Mouse (Mus musculus) layer of hippocampus, adult 6 months (tissue): ENCODE measurements around the gene Rgsl1. TPM values are rescaled to one million over a fixed set of nuclear protein-coding genes. Genes with fewer than 3 reads are reported as not detected.

Experiments
- long read RNA-seq, 2 experiments: library from polyadenylated mRNA; unstranded; transcript quantifications; one replicate each; pipeline ENCODE4 v2.0.0; 2019 to 2020
- polyA plus RNA-seq: library from polyadenylated mRNA; unstranded; fragments of <200 nt; fragmentation: Nextera tagmentation; gene quantifications from 2 replicates; pipeline ENCODE4 v1.2.3, GENCODE M21; 2021

The Rgsl1 gene
- polyA plus RNA-seq: 0.25 and 0.60 TPM in 2 replicates
- long read RNA-seq, experiment 1: 0 reads
- long read RNA-seq, experiment 2, partial matches to known transcripts: 0 of 1 reads
- long read RNA-seq, experiment 2, other reads (novel, unspliced or antisense): 1 of 1 reads

GRCm38 (mm10) chr1:153844042-153844441 is at the start of gene Rgsl1:
TSS of gene Rgsl1 (minus strand) at chr1:153844142.

GRCm38 (mm10) chr1:153891442-153891841 is 47.5 kb upstream of the Rgsl1 start, which contains the start of gene Teddm1a:
TSS of gene Teddm1a (plus strand) at chr1:153891742.

GRCm38 (mm10) chr1:153874045-153874444 is 30.1 kb upstream of the Rgsl1 start, which contains the start of gene Teddm1b:
TSS of gene Teddm1b (plus strand) at chr1:153874345.

DNA sequence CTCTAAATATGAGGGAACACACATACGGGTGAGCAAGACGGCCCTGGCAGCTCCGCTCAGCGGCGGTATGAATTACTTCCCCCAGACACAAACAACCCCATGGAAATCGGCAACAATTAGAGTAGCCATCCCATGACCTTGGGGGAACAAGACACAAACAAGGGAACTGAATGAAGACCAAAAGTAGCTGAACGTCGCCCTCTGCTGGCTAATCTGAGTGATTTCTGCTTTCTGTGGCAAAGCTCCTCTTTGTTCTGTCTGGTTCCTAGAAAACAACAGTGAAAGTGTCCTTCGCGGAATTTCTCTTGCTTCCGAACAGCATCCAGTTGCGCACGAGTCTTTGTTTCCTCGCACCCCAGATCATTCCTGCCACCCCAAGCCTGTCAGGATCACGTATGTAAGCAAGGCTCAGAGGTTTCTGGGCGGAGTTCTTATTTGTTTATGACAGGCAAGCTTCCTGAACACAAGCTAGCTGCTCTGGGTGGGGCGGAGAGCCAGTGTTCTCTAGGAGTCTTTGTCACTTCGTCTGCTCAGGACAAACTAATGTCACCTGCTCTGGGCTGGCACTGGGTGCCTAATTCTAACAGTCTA is 94.6 kb downstream of the Rgsl1 start, which contains the start of gene Rnasel:
Rnasel (plus strand) TSS at position 216 of the 591 bp plus-strand sequence.

GRCm38 (mm10) chr1:153740145-153740544 is 103.8 kb downstream of the Rgsl1 start, which contains the start of gene Rgs16:
TSS of gene Rgs16 (plus strand) at chr1:153740349.

Other genes starting within 250 kb of the Rgsl1 start
- 6.8 and 8.5 TPM in 2 replicates for gene Rgs8, start 191.1 kb downstream of the Rgsl1 start, polyA plus RNA-seq
- gene Rgs16, start 103.8 kb downstream of the Rgsl1 start, polyA plus RNA-seq: 3.5 and 4.1 TPM in 2 replicates
- gene Rnasel, start 94.7 kb downstream of the Rgsl1 start, polyA plus RNA-seq: 3.2 and 3.4 TPM in 2 replicates
- 0.98 and 1.2 TPM in 2 replicates for gene Teddm1b, start 30.2 kb upstream of the Rgsl1 start, polyA plus RNA-seq
- gene Teddm1a, start 47.6 kb upstream of the Rgsl1 start, polyA plus RNA-seq: not detected in 2 replicates
- gene Glul, start 55.8 kb upstream of the Rgsl1 start, polyA plus RNA-seq: 175 and 203 TPM in 2 replicates
- gene Teddm2, start 56.1 kb upstream of the Rgsl1 start, polyA plus RNA-seq: 1.4 TPM in 2 replicates